Mouse (Mus musculus) lung, postnatal 0 days (tissue): Measurements from ENCODE around the gene Nr2e1.

Experiments used
- CTCF ChIP-seq: IDR thresholded peaks from 2 replicates; pipeline ENCODE4 v1.5.1; 2016; ENCODE audit warnings: antibody characterized with exemption, mild to moderate bottlenecking
- EP300 ChIP-seq: IDR thresholded peaks from 2 replicates; pipeline ENCODE4 v1.6.1; 2016; ENCODE audit warnings: antibody characterized with exemption, mild to moderate bottlenecking, control low read depth

- TF ChIP-seq CTCF (no peak), EP300 (no peak)
These were observed 36.9 kb downstream of the Nr2e1 start for GRCm38 (mm10) chr10:42546507-42546906.
